ENCODE assay signal across 22 mouse cellular contexts in genomic region chr7:91159144-91159543, GRCm38 (mm10).
DNase-seq lines count a peak whose midpoint lies in the region; ATAC-seq and TF ChIP-seq lines count a peak whose summit lies in the region.
"Had no signal": no experiment of that assay in that cellular context is flagged by ENCODE, and none has a peak within 500 bp of the region (broad histone marks: within the 10 kb centered on the region; RNA-seq: fewer than 3 reads in every experiment).

No protein-coding gene starts in this region.

- no peaks in the 10 kb centered on the region for H3K27me3 ChIP-seq in hindbrain, embryonic 12.5 days
- H3K27me3 ChIP-seq in hindbrain, embryonic 16.5 days (replicated peaks; ENCODE audit: control insufficient read depth, insufficient read depth, low read length): no peaks in the 10 kb centered on the region
- H3K27me3 ChIP-seq in midbrain, embryonic 14.5 days (ENCODE audit: control insufficient read depth, insufficient read depth, low read length): no peaks in the 10 kb centered on the region
- no peaks in the 10 kb centered on the region for H3K27me3 ChIP-seq in cerebellum, adult 2 months (ENCODE audit: control insufficient read depth, insufficient read depth, low read length)
- H3K27me3 ChIP-seq: embryonic facial prominence, embryonic 13.5 days; forebrain, embryonic 12.5 days; heart, embryonic 15.5 days; Patski had no signal

- H3K9me3 ChIP-seq in hindbrain, embryonic 12.5 days (replicated peaks): no peaks in the 10 kb centered on the region
- no peaks in the 10 kb centered on the region for H3K9me3 ChIP-seq in hindbrain, embryonic 16.5 days (ENCODE audit: control insufficient read depth, low read length)
- H3K9me3 ChIP-seq in midbrain, embryonic 14.5 days (ENCODE audit: control insufficient read depth, low read length): no peaks in the 10 kb centered on the region
- H3K9me3 ChIP-seq: embryonic facial prominence, embryonic 13.5 days; forebrain, embryonic 12.5 days; heart, embryonic 15.5 days had no signal

- DNase-seq in brain, embryonic 14.5 days (ENCODE audit: low read depth): peak; percentile 49
- DNase-seq in midbrain, embryonic 14.5 days: peak; percentile 49
- peak; percentile 8 for DNase-seq in retina, embryonic 14.5 days (ENCODE audit: low spot score)
- DNase-seq in cerebellum, adult 2 months: no peak
- no peak for DNase-seq in lung, adult 18-20 months
- DNase-seq: adrenal gland, adult 2 months; adrenal gland, postnatal 25 days; cerebellum, adult 8-10 months; cerebellum, postnatal 25 days; gastrocnemius, postnatal 10 days; heart, adult 18-20 months; heart, postnatal 14 days had no signal

- no peaks in the 10 kb centered on the region for H3K36me3 ChIP-seq in hindbrain, embryonic 12.5 days
- H3K36me3 ChIP-seq in hindbrain, embryonic 16.5 days (ENCODE audit: control insufficient read depth, insufficient read depth, low read length): no peaks in the 10 kb centered on the region
- no peaks in the 10 kb centered on the region for H3K36me3 ChIP-seq in midbrain, embryonic 14.5 days (ENCODE audit: control insufficient read depth, insufficient read depth, low read length)
- H3K36me3 ChIP-seq: embryonic facial prominence, embryonic 13.5 days; forebrain, embryonic 12.5 days; heart, embryonic 15.5 days had no signal

- no peak overlapping the region for H3K4me3 ChIP-seq in hindbrain, embryonic 12.5 days
- no peak overlapping the region for H3K4me3 ChIP-seq in hindbrain, embryonic 16.5 days (ENCODE audit: low read length)
- H3K4me3 ChIP-seq in midbrain, embryonic 14.5 days (replicated peaks; ENCODE audit: low read depth, low read length): no peak overlapping the region
- no peak overlapping the region for H3K4me3 ChIP-seq in cerebellum, adult 2 months (replicated peaks; ENCODE audit: insufficient read depth, low read depth, low read length)
- H3K4me3 ChIP-seq: embryonic facial prominence, embryonic 13.5 days; forebrain, embryonic 12.5 days; heart, embryonic 15.5 days had no signal

- TF ChIP-seq POLR2A in brain, embryonic 14.5 days (IDR thresholded peaks at IDR 0.05; ENCODE audit: borderline replicate concordance, extremely low read depth, insufficient read depth, insufficient read length, poor library complexity, severe bottlenecking): no peak
- TF ChIP-seq POLR2A in cerebellum, adult 2 months (IDR thresholded peaks at IDR 0.05; ENCODE audit: borderline replicate concordance, insufficient read depth, low read length): no peak

- 59% methylated on average over 5 of the region's 5 CpGs for WGBS in hindbrain, embryonic 12.5 days
- WGBS in hindbrain, embryonic 16.5 days: 56% methylated on average over 5 of the region's 5 CpGs
- 54% methylated on average over 5 of the region's 5 CpGs for WGBS in midbrain, embryonic 14.5 days
- 55% methylated on average over 5 of the region's 5 CpGs for WGBS in cerebellum, adult 2 months

- ATAC-seq in hindbrain, embryonic 12.5 days (ENCODE audit: low FRiP score): peak; percentile 54; the same call in 1 of the 2 replicates
- ATAC-seq in hindbrain, embryonic 16.5 days: no peak
- no peak for ATAC-seq in midbrain, embryonic 14.5 days (ENCODE audit: low FRiP score, low TSS enrichment)
- no peak for ATAC-seq in megakaryocyte, adult 5-6 weeks (ENCODE audit: poor library complexity, severe bottlenecking)
- ATAC-seq: forebrain, embryonic 16.5 days; inflammation-experienced regulatory T-cells, adult 6 months; Patski had no signal

- TF ChIP-seq CTCF in brain, embryonic 14.5 days (IDR thresholded peaks at IDR 0.05; ENCODE audit: borderline replicate concordance, extremely low read depth, insufficient read depth, insufficient read length): no peak
- no peak for TF ChIP-seq CTCF in cerebellum, adult 2 months (IDR thresholded peaks at IDR 0.05; ENCODE audit: borderline replicate concordance, insufficient read depth, low read depth, low read length)

- H3K4me1 ChIP-seq in hindbrain, embryonic 12.5 days: peaks cover 3% of the 10 kb centered on the region; the same call in 1 of the 2 replicates
- no peaks in the 10 kb centered on the region for H3K4me1 ChIP-seq in hindbrain, embryonic 16.5 days (ENCODE audit: control insufficient read depth, insufficient read depth, low read depth, low read length)
- no peaks in the 10 kb centered on the region for H3K4me1 ChIP-seq in midbrain, embryonic 14.5 days (ENCODE audit: control insufficient read depth, insufficient read depth, low read length)
- no peaks in the 10 kb centered on the region for H3K4me1 ChIP-seq in cerebellum, adult 2 months (ENCODE audit: control insufficient read depth, insufficient read depth, low read length)
- H3K4me1 ChIP-seq: embryonic facial prominence, embryonic 13.5 days; forebrain, embryonic 12.5 days; heart, embryonic 15.5 days had no signal

- peak overlapping the region; percentile 24; the same call in 1 of the 2 replicates for H3K27ac ChIP-seq in hindbrain, embryonic 12.5 days
- no peak overlapping the region for H3K27ac ChIP-seq in hindbrain, embryonic 16.5 days (ENCODE audit: low read depth, low read length)
- 0 out of 2 replicates have a peak overlapping the region, but pooled peaks have one; percentile 27 for H3K27ac ChIP-seq in midbrain, embryonic 14.5 days (replicated peaks; ENCODE audit: low read depth, low read length)
- no peak overlapping the region for H3K27ac ChIP-seq in cerebellum, adult 2 months (ENCODE audit: insufficient read depth, low read length)
- H3K27ac ChIP-seq: embryonic facial prominence, embryonic 13.5 days; forebrain, embryonic 12.5 days; heart, embryonic 15.5 days had no signal

- no peak overlapping the region for H3K9ac ChIP-seq in hindbrain, embryonic 12.5 days
- no peak overlapping the region for H3K9ac ChIP-seq in hindbrain, embryonic 16.5 days (ENCODE audit: low read depth, low read length)
- H3K9ac ChIP-seq in midbrain, embryonic 14.5 days (replicated peaks; ENCODE audit: low read length): no peak overlapping the region
- H3K9ac ChIP-seq: embryonic facial prominence, embryonic 13.5 days; forebrain, embryonic 12.5 days; heart, embryonic 15.5 days had no signal

- no peak overlapping the region for H3K4me2 ChIP-seq in hindbrain, embryonic 12.5 days (replicated peaks)
- H3K4me2 ChIP-seq in hindbrain, embryonic 16.5 days (ENCODE audit: low read length): no peak overlapping the region
- H3K4me2 ChIP-seq in midbrain, embryonic 14.5 days (ENCODE audit: low read length): no peak overlapping the region
- H3K4me2 ChIP-seq: embryonic facial prominence, embryonic 13.5 days; forebrain, embryonic 12.5 days; heart, embryonic 11.5 days; heart, embryonic 15.5 days had no signal

Comparison
In these comparisons a context has a peak if more than half of its experiments do, and no peak if none do; other contexts are left out.
1. H3K27ac ChIP-seq: peak in hindbrain, embryonic 12.5 days (single experiment) and midbrain, embryonic 14.5 days (single experiment); none in hindbrain, embryonic 16.5 days (single experiment) and cerebellum, adult 2 months (single experiment).
2. DNase-seq: peak in brain, embryonic 14.5 days (single experiment), midbrain, embryonic 14.5 days (single experiment) and retina, embryonic 14.5 days (single experiment); none in cerebellum, adult 2 months (0 of 2) and lung, adult 18-20 months (0 of 2).